Mouse (Mus musculus): ENCODE results near the gene Mbnl2. TPM values are rescaled to one million over a fixed set of nuclear protein-coding genes. Genes with fewer than 3 reads are reported as not detected.

Gene Mbnl2
- total and polyA plus RNA-seq, 2 experiments from 2014 or later = 23.9 to 58.6 TPM

DNA sequence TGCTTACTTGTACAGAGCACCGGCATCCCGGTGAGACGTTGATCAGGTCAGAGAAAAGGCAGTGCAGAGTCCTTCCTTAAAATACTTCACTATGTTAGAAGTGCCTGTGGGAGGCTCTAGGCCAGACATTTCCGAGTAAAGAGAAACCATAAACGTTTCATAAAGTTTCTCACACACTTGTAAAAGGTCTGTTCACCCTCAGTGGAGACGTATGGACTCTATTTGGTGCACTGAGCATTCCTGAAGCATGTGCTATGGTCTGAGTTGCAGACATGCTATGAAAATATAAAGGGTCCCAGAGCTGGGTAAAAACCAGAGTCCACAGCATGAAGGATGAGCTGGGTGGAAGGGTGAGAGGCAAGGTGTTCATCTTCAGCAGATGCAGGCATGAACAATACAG, 124.1 kb downstream of the Mbnl2 start:
- no peak overlapping the region for H3K4me3 ChIP-seq (ENCODE audit: low read depth, low read length)
- no peak for DNase-seq
- no peak overlapping the region for H3K4me2 ChIP-seq (ENCODE audit: low read depth)
- WGBS = 89% methylated on average over 6 of the region's 6 CpGs
- H3K27ac ChIP-seq (ENCODE audit: low read depth, low read length) = no peak overlapping the region
- TF ChIP-seq CTCF (IDR thresholded peaks at IDR 0.05; ENCODE audit: low read depth) = no peak
- no peaks in the 10 kb centered on the region for H3K9me3 ChIP-seq (ENCODE audit: low read length)
- no peak for ATAC-seq
- H3K4me1 ChIP-seq (ENCODE audit: insufficient read depth) = no peaks in the 10 kb centered on the region
- no peak overlapping the region for H3K9ac ChIP-seq
- H3K36me3 ChIP-seq (ENCODE audit: insufficient read depth) = peaks cover 9% of the 10 kb centered on the region; the same call in 1 of the 2 replicates
- no peaks in the 10 kb centered on the region for H3K27me3 ChIP-seq (ENCODE audit: insufficient read depth, low read length)

DNA sequence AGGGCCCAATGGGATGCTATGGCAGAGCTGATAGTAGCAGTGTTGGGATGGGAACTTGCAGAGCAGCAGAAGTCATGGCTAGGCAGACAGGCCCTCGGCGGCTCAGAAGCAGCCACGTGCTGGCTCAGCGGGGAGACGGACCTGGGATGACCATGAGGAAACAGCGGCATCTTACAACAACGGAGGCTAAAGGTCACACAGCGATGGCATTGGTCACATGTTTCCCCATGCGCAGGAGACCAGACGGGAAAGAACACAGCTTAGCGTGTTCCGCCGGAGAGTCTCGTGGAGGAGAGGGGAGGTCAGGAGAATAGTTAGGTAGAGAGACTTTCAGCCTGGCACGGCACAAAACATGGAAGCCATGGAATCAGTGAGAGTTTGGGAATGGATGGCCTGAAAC, 125.7 kb downstream of the Mbnl2 start:
- no peak overlapping the region for H3K9ac ChIP-seq
- DNase-seq (no peak), ATAC-seq (no peak)
- H3K4me2 ChIP-seq (ENCODE audit: low read depth) = no peak overlapping the region
- no peaks in the 10 kb centered on the region for H3K9me3 ChIP-seq (ENCODE audit: low read length)
- TF ChIP-seq CTCF (IDR thresholded peaks at IDR 0.05; ENCODE audit: low read depth) = no peak
- no peak overlapping the region for H3K27ac ChIP-seq (ENCODE audit: low read depth, low read length)
- 91% methylated on average over 15 of the region's 15 CpGs for WGBS
- no peaks in the 10 kb centered on the region for H3K27me3 ChIP-seq (ENCODE audit: insufficient read depth, low read length)
- peaks cover 14% of the 10 kb centered on the region; the same call in 1 of the 2 replicates for H3K36me3 ChIP-seq (ENCODE audit: insufficient read depth)
- no peaks in the 10 kb centered on the region for H3K4me1 ChIP-seq (ENCODE audit: insufficient read depth)
- H3K4me3 ChIP-seq (ENCODE audit: low read depth, low read length) = no peak overlapping the region

DNA sequence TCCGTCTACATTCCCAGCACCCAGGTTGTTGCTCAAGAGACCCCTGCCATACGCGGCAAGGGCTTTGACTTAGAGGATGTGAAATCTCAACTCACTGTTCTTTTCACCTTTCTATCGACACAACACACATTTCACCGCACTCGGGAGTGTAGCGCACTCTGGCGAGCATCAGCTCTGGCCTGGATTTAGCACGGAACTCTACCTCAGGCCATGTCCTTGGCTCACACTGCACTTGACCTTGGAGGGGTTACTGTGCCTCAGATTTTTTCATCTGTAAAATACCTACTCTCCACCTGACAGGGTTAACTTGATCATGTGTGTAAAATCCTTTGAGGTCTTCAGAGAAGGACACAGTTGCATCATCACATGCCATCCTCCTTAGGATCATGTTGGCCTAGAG, 127.2 kb downstream of the Mbnl2 start:
- no peak overlapping the region for H3K4me3 ChIP-seq (ENCODE audit: low read depth, low read length)
- H3K36me3 ChIP-seq (ENCODE audit: insufficient read depth) = peaks cover 14% of the 10 kb centered on the region; the same call in 1 of the 2 replicates
- no peaks in the 10 kb centered on the region for H3K9me3 ChIP-seq (ENCODE audit: low read length)
- no peak for DNase-seq
- no peak overlapping the region for H3K9ac ChIP-seq
- ATAC-seq = no peak
- H3K4me2 ChIP-seq (ENCODE audit: low read depth) = no peak overlapping the region
- H3K27me3 ChIP-seq (ENCODE audit: insufficient read depth, low read length) = no peaks in the 10 kb centered on the region
- H3K27ac ChIP-seq (ENCODE audit: low read depth, low read length) = no peak overlapping the region
- TF ChIP-seq CTCF (IDR thresholded peaks at IDR 0.05; ENCODE audit: low read depth) = no peak
- WGBS = 95% methylated on average over 9 of the region's 9 CpGs
- no peaks in the 10 kb centered on the region for H3K4me1 ChIP-seq (ENCODE audit: insufficient read depth)

DNA sequence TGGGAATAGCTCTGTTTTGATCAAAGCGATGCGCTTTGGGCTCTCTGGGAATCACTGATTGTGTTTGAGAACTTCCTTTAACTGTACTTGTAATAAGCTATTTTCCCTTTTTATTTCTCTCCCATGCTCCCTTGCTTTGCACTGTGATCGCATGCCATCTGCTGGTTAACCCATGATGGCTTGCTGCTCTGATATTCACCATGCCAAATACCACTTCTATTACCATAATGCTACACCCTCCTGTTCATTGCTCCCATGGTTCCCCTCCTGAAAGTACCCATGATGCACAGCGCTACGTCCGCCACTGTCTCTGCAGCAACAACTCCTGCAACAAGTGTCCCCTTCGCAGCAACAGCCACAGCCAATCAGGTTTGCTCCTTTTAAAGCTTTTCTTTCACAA, 128.9 kb downstream of the Mbnl2 start:
- no peak overlapping the region for H3K4me3 ChIP-seq (ENCODE audit: low read depth, low read length)
- TF ChIP-seq CTCF (IDR thresholded peaks at IDR 0.05; ENCODE audit: low read depth) = peak; percentile 56
- H3K4me2 ChIP-seq (ENCODE audit: low read depth) = no peak overlapping the region
- no peaks in the 10 kb centered on the region for H3K4me1 ChIP-seq (ENCODE audit: insufficient read depth)
- ATAC-seq (peak; percentile 70), DNase-seq (no peak)
- 89% methylated on average over 7 of the region's 7 CpGs for WGBS
- no peaks in the 10 kb centered on the region for H3K27me3 ChIP-seq (ENCODE audit: insufficient read depth, low read length)
- H3K9me3 ChIP-seq (ENCODE audit: low read length) = no peaks in the 10 kb centered on the region
- no peak overlapping the region for H3K27ac ChIP-seq (ENCODE audit: low read depth, low read length)
- H3K9ac ChIP-seq = no peak overlapping the region
- peaks cover 14% of the 10 kb centered on the region; the same call in 1 of the 2 replicates for H3K36me3 ChIP-seq (ENCODE audit: insufficient read depth)

DNA sequence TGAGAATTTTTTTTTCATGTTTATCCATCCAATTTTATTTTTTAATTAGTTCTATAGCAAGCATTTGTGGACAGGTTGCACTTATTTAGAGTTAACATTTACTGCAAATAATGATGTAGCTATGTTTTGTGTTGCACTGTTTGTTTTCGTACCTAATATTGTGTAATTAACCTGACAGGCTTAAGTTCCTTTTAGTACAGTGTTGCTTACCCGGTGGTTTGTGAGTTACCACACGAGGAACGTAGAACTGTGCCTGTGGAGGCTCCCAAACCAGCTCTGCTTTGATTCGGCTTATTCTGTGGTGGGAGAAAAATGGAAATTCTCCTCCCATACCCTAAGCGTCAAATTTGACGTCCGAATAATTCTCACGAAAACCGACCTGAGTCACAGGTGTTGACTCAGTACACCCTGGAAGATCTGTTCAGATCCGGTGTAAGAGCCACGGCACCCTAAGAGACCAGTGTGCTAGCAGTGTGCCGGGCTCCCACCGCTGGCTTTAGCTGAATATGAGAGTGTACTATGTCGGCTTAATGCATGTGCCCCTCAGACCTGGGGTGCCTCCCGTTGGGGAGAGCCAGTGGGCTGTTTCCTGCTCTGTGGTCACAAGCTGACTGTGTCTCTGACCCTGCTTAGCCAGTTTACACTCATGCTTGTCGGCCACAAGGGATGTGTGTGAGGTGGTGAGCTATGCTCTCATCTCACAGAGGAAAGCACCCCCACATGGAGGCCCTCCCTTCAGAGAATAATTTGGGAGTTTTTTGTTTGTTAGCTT, 129.5 kb downstream of the Mbnl2 start:
- DNase-seq (no peak), ATAC-seq (no peak)
- Histone ChIP-seq H3K9me3 (ENCODE audit: low read length) (no peaks in the 10 kb centered on the region), H3K36me3 (ENCODE audit: insufficient read depth) (peaks cover 14% of the 10 kb centered on the region; the same call in 1 of the 2 replicates), H3K4me2 (ENCODE audit: low read depth) (no peak overlapping the region), H3K27ac (ENCODE audit: low read depth, low read length) (no peak overlapping the region), H3K9ac (no peak overlapping the region), H3K4me1 (ENCODE audit: insufficient read depth) (no peaks in the 10 kb centered on the region), H3K4me3 (ENCODE audit: low read depth, low read length) (no peak overlapping the region), H3K27me3 (ENCODE audit: insufficient read depth, low read length) (no peaks in the 10 kb centered on the region)
- no peak for TF ChIP-seq CTCF (IDR thresholded peaks at IDR 0.05; ENCODE audit: low read depth)
- 88% methylated on average over 17 of the region's 17 CpGs for WGBS

DNA sequence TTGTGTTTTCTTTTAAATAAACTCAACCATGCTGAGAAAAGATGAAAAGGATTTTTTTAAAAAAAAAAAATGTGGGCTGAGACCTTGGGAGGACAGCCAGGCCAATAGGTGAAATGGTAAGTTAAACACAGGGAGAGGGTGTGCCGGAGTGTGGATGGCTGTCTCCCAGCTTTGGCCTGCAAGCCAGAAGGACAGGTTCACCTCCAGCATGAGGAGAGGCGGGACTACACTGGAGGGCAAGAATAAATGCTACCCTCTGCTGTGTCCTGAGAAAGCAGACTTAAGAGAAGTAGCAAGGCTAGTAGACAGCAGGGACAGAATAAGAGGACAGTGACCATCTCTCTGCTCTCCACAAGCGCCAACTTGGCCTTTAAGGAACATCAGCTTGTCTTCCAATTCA, 130.1 kb downstream of the Mbnl2 start:
- Histone ChIP-seq H3K4me1 (ENCODE audit: insufficient read depth) (no peaks in the 10 kb centered on the region), H3K9me3 (ENCODE audit: low read length) (no peaks in the 10 kb centered on the region), H3K27ac (ENCODE audit: low read depth, low read length) (no peak overlapping the region), H3K36me3 (ENCODE audit: insufficient read depth) (peaks cover 11% of the 10 kb centered on the region; the same call in 1 of the 2 replicates), H3K27me3 (ENCODE audit: insufficient read depth, low read length) (no peaks in the 10 kb centered on the region), H3K4me3 (ENCODE audit: low read depth, low read length) (no peak overlapping the region), H3K4me2 (ENCODE audit: low read depth) (no peak overlapping the region), H3K9ac (no peak overlapping the region)
- TF ChIP-seq CTCF (IDR thresholded peaks at IDR 0.05; ENCODE audit: low read depth) = no peak
- WGBS = 89% methylated on average over 3 of the region's 3 CpGs
- DNase-seq = no peak
- ATAC-seq = no peak

DNA sequence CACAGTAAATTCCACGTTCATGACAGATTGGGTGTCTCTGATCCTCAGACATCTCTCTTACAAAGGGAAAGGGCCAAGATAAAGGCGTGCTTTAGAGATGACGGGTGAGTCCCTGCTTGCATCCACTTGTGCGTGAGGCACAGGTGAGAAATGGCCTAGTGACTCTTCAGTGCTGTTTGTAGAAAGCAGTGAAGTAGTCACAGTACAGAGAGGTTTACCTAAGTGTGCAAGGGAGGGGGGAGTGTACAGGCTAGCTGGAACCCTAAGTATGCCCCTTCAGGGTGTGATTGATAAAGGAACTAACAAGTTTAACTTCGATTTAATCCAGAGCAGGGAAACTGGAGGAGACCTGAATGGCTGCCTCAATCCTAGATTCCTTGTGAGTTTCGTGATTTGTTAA, 130.8 kb downstream of the Mbnl2 start:
- ATAC-seq (no peak), DNase-seq (no peak)
- Histone ChIP-seq H3K36me3 (ENCODE audit: insufficient read depth) (peaks cover 11% of the 10 kb centered on the region; the same call in 1 of the 2 replicates), H3K4me3 (ENCODE audit: low read depth, low read length) (no peak overlapping the region), H3K4me1 (ENCODE audit: insufficient read depth) (no peaks in the 10 kb centered on the region), H3K9me3 (ENCODE audit: low read length) (no peaks in the 10 kb centered on the region), H3K9ac (no peak overlapping the region), H3K27me3 (ENCODE audit: insufficient read depth, low read length) (no peaks in the 10 kb centered on the region), H3K27ac (ENCODE audit: low read depth, low read length) (no peak overlapping the region), H3K4me2 (ENCODE audit: low read depth) (no peak overlapping the region)
- 84% methylated on average over 6 of the region's 6 CpGs for WGBS
- TF ChIP-seq CTCF (IDR thresholded peaks at IDR 0.05; ENCODE audit: low read depth) = no peak
